Mouse (Mus musculus): ENCODE data around the gene Sirpa.

Sirpa gene

DNA sequence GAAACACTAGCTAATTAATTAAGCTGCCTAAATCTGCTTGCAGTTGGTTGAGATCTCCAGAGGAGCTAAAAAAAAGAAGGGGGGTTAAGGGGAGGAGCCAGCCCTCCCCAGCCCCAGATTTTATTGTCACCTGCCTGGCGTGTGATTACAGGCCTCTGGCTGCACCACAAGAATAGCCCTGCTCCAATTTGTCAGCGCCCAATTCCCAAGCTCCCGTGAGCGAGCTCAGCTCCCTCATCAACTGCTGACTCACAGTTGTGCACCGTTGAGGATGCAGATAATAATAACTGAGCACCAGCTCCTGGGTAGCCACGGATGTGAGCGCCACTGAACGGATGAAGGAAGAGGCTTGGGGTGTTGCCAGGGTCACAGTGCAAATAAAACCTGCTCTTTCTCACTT, 13.6 kb downstream of the Sirpa start:
- DNase-seq (ENCODE audit: low read depth, low spot score), result no peak

DNA sequence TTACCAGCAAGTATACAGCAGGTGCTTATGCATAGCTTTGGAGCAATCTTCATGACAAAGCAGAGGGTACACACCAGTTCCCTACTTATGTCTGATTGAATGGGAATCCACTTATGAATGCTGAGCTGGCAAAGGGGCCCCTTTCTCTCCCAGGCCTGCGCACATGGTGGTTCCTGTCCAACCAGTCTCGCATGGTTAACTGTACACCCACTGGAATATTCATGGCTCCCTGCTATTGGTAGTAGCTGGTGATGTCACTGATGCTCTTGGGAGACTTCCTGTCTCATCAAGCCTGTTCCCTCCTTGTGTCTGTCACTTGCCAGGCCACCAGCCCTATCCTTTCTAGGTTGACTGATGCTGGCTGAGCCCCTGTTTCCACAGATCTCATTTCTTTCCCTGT, 14.3 kb downstream of the Sirpa start:
- no peak for DNase-seq (ENCODE audit: low read depth, low spot score)

DNA sequence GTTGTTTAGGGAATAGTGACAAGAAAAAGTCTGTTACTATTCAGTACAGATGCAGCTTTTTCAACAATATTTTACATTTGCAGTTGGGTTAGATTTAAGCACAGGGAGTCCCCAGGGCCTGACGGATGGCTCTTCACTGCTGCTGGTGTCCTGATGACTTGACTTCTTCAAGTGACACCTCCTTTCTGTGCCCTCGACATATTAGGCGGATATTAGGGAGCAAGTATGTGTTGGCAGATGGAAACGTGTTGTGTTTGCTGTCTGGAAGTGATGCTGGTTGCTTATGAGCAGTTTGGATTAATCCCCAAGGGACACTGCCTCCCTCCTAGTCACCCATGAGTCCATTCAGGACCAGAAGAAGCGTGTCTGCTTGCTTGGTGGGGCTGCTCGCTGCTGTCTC, 21.3 kb downstream of the Sirpa start:
- DNase-seq (ENCODE audit: low read depth, low spot score), result no peak

DNA sequence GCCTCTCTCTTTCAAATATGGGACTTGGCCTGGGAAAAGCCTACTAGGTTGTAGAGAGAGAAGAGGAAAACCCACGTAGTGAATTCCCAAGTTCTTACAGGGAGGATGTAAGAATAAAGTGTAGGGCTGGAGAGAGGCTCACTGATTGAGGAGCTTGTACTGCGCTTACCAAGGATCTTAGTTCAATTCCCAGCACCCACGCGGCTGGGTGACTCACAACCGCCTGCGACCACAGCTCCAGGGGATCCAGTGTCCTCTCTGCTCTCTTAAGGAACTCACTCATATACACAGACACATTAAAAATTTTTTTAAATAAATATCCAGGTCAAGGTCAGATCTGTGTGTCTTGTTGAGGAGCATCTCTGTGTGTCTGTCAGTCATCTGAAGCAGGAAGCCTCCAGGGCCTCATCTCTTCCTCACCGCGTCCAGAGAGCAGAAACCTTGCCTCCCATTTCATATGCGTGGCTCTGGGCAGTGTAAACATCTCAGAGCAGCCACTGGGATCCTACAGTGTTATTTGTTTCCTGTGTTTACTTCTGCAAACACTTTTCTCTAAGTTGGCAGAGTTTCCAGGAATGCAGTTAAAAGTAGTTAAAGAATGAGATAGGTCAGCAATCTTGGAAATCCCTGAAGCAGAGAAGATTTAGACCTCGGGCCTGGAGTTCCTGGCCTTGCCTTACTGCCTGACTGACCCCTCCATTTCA, 22.0 kb downstream of the Sirpa start:
- no peak for DNase-seq (ENCODE audit: low read depth, low spot score)

DNA sequence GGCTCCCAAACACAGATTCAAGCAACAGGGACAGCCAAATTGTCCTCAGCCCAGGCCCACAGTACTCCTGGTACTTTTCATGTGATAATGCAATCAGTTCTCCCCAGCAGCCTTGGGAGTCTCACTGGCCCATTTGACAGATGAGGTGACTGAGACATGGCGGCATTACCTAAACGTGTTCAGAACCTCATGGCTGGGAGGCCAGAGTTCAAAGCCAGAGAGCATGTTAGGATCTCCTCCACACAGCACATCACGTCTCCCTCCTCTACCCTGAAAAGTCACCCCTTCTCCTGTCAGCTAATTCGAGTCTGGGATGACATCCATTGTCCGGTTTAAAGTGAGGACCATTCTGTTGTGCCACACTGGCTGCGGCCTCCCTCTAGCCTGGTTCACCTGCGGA, 27.5 kb downstream of the Sirpa start:
- DNase-seq (ENCODE audit: low read depth, low spot score), result no peak

DNA sequence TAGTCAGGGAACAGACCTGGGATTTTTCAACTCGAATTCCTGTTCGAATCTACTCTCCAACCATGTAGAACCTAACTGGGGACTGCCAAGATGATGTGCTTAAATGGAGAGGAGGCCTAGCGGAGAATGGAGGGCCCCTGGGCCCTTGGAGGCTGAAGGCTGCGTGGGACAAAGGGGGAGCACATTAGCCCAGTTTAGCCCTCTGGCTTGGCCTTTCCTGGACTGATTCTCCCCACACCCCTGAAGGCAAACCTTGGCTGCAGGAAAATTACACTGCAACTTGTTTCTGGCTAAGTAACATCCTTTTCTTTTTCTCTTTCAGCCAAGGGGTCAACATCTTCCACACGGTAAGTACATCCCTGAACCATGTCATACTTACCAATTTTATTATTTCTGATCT, 28.2 kb downstream of the Sirpa start:
- no peak for DNase-seq (ENCODE audit: low read depth, low spot score)

DNA sequence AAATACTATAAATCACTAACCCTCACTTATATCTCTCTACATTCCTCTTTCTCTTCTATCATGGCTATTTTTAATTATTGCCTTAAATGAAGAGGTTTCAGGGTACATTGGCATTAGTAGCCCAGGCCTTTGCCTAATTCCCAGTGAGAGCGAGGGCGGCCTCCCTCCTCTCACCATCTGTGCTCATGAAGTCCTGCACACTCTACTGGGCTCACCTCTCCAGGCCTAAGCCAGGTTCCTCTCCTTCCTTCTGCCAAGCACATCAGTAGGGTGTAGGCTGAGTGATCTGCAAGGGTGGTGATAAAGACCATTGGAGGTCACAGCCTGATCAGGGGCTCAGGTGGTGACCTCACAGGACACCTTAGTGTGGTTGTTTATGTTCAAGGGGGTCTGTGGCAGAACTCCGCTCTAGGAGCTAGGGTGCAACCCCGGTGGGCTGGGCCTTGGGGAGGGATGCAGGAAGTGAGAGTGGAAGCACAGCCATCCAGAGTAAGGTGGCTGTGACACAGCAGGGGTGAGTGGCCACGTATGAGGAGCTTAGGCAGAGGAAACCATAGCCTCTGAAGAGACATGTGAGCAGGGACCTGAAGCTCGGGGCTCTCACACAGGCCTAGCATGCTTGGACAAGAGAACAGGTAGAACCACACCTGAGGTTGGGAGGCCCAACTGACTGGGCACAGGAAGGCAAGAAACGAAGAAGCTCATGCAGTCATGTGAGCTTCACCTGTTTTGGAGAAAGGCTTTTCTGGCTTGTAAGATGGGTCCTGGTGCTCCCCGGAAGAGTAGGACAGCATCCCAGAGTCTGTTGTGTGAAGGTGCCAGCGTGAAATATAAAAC, 29.2 kb downstream of the Sirpa start:
- DNase-seq (ENCODE audit: low read depth, low spot score), result no peak

DNA sequence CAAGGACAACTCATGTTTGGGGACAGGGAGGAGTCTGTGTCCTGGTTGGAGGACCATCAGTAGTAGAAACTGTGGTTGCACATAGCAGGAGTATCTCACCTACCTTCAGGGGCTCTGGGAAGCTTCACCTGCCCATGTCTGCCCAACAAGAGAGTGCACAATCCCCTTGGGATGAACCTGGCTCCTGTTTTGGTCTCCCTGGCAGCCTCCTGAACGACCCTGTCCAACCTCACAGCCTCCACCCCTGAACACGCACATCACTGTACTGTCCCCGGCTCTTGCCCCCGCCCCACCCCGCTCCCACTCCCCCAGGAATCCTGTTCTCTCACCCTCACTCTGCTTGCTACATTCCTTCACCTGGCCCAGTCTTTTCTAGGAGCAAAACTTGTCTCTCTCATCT, 30.3 kb downstream of the Sirpa start:
- DNase-seq (ENCODE audit: low read depth, low spot score), result no peak

DNA sequence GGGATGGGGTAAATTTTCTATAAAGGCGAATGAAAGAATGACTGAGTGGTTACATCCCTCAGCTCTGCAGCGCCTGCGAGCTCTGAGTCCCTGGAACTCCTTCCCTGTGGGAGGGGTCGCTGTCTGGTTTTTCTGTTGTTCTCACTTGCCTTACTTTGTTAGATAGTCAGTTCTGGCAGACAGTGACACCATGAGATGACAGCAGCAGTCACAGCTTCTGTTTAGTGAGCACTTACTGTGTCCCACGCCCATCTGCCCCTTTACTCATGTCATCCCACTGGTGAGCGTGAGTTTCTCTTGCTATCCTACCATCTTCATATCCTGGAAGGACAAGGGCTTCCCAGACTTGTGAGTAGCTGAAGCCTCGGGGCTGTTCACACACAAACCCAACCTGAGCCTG, 31.1 kb downstream of the Sirpa start:
- DNase-seq (ENCODE audit: low read depth, low spot score), result no peak

DNA sequence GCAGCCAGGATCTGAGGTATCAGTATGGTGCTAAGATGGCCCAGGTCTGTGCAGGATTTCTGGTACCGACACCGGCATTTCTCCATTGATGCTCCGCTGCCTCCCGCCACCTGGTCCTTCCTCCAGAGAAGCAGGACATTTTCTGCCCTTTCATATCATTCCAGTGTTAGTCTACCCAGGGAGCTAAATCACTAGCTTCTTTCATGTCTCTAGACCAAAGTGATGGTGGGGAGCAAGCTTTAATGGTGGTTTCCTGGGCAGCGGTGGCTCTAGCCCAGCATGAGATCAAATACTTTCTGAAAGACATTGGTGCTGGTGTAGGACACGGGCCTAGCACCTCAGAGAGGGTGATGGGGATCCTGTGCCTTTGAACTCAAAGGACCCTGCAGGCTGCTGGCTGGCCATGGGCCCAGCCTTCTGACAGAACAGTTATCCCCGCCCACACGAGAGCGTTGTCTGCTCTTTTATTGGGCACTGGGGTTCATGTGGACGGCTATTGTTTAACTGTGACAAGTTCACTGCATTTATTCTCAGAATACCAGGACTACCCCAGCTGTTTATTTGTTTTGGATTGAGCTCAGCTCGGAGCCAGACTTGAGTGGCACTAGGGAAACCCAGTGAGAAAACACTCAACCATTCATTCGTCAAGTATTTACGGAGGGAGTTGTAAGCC, 31.7 kb downstream of the Sirpa start:
- DNase-seq (ENCODE audit: low read depth, low spot score), result no peak

DNA sequence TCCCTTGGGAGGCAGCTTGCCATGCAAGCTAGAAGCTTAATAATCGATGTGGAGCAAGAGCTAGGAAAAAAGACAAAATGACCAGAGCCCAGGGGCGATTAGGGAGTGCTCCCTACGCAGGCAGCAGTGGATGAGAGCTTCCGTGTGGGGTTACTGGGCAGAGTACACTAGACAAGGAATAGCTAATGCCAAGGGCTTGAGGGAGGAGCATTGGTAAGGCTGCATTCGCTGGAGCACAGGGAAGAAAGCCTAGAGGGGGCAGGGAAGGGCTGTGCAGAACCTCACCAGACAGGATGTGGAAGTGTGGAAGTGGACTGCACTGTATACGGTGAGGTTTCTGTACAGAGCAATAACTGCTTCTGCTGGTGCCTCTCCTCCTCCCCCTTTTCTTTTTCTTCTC, 32.3 kb downstream of the Sirpa start:
- DNase-seq (ENCODE audit: low read depth, low spot score), result no peak

DNA sequence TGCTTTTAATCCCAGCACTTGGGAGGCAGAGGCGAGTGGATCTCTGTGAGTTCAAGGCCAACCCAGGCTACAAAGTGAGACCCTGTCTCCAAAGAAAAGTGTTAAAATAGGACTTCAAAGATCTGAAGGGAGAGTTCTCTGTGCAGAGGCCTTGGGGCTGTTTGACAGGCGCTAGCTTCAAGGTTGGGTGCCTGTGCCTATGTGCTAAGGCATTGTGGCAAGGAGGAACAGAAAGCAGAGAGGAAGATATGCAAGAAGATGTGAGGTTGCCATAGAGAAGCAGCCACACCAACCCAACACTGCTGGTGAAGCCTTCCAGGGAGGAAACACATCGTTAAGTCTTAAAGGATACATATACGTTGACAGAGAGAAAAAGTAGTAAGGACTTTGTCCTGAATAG, 33.2 kb downstream of the Sirpa start:
- DNase-seq (ENCODE audit: low read depth, low spot score), result no peak

DNA sequence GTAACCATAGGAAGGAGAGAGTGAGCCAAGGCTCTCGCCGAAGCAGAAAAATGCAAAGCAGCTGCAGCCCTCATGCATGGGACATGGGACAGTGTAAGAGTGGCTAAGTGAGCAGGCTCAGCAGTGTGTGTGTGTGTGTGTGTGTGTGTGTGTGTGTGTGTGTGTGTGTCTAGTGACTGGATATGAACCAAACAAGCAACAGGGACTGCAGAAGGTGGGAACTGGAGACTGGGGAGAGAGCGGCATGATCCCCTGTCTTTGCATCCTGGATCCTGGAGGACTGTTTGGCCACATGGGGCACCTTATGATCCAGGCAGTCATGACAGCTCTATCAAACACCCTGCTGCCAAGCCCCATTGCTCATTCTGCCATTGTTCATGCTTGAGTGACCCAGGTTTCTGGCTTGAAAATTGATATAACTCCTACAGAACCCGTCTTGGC, 34.0 kb downstream of the Sirpa start:
- no peak for DNase-seq (ENCODE audit: low read depth, low spot score)

DNA sequence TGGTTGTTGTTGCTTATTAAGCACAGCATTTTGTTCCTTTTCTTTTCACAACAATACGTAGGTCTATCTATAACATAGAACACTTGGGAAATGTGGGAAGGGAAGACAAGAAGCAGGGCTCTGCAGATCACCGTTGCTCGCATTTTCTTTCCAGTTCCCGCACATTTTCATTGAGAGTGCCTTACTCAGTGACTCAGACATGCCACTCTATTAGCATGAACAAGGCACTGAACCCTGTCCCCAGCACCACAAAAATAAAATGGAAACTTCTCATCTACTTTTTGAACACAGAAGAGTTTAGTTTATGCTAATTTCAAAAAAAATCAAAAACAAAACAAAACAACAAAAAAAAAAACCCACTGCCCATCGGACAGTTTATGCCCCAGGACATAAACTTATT, 34.5 kb downstream of the Sirpa start:
- no peak for DNase-seq (ENCODE audit: low read depth, low spot score)

DNA sequence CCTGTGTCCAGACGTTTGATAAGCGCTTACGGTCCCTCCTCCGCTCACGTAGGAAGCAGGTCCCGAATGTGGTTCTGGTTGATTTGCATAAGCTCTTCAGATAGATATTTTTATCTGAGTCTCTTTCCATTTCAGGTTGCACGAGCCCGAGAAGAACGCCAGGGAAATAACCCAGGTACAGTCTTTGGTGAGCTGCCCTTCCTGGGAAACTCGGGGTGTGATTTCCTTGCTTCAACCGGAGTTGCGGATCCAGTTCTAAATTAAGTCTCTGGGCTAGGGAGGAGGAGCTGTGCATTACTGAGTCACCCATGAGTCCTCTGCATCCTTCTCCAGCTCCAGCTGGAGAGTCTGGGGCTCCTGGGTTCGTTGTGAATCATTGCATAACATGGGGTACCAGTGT, 35.2 kb downstream of the Sirpa start:
- no peak for DNase-seq (ENCODE audit: low read depth, low spot score)

DNA sequence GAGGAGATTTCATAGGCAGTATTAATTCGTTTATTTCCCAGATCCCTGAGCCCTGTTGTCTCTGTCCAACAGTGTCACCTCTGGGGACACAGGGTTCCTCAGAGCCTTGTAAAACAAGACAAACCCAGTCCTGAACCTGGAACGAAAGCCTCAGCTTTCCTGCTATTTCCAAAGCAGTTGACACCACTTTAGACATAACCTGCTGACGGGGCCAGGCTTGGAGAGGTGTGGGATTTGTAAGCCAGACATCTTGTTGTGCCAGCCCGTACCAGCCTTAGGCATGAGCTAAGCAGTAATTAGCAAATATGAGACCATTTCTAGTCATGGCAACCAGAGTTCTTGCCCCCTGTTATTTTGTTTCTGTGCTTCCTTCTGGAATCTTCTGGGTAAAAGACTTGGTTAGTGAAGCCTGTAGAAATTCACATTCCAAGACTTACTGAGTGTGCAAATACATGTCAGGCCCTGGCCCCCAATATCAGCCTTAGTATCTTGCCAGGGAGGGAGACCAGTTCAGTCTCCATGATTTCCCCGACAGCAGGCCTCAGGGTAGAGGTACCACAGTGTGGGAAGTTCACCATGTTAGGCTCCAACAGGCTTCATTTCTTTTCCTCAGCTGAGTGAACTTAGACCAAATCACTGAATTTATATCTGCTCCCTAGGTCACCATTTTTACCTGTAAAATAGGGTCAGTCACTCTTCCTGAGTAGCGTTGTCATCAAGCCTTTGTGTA, 36.0 kb downstream of the Sirpa start:
- no peak for DNase-seq (ENCODE audit: low read depth, low spot score)

DNA sequence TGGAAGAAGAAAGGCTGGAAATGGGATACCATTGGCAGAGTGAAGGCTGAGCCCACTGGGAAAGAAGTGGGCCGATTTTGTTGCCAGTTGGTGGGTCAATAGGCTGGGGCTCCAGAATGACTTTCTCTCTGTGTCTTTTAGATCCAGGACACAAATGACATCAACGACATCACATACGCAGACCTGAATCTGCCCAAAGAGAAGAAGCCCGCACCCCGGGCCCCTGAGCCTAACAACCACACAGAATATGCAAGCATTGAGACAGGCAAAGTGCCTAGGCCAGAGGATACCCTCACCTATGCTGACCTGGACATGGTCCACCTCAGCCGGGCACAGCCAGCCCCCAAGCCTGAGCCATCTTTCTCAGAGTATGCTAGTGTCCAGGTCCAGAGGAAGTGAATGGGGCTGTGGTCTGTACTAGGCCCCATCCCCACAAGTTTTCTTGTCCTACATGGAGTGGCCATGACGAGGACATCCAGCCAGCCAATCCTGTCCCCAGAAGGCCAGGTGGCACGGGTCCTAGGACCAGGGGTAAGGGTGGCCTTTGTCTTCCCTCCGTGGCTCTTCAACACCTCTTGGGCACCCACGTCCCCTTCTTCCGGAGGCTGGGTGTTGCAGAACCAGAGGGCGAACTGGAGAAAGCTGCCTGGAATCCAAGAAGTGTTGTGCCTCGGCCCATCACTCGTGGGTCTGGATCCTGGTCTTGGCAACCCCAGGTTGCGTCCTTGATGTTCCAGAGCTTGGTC, 37.3 kb downstream of the Sirpa start:
- no peak for DNase-seq (ENCODE audit: low read depth, low spot score)

DNA sequence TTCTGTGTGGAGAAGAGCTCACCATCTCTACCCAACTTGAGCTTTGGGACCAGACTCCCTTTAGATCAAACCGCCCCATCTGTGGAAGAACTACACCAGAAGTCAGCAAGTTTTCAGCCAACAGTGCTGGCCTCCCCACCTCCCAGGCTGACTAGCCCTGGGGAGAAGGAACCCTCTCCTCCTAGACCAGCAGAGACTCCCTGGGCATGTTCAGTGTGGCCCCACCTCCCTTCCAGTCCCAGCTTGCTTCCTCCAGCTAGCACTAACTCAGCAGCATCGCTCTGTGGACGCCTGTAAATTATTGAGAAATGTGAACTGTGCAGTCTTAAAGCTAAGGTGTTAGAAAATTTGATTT, 37.9 kb downstream of the Sirpa start:
- DNase-seq (ENCODE audit: low read depth, low spot score), result no peak

DNA sequence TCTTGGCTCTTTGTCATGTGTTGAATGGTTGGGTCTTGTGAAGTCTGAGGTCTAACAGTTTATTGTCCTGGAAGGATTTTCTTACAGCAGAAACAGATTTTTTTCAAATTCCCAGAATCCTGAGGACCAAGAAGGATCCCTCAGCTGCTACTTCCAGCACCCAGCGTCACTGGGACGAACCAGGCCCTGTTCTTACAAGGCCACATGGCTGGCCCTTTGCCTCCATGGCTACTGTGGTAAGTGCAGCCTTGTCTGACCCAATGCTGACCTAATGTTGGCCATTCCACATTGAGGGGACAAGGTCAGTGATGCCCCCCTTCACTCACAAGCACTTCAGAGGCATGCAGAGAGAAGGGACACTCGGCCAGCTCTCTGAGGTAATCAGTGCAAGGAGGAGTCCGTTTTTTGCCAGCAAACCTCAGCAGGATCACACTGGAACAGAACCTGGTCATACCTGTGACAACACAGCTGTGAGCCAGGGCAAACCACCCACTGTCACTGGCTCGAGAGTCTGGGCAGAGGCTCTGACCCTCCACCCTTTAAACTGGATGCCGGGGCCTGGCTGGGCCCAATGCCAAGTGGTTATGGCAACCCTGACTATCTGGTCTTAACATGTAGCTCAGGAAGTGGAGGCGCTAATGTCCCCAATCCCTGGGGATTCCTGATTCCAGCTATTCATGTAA, 38.5 kb downstream of the Sirpa start:
- no peak for DNase-seq (ENCODE audit: low read depth, low spot score)

DNA sequence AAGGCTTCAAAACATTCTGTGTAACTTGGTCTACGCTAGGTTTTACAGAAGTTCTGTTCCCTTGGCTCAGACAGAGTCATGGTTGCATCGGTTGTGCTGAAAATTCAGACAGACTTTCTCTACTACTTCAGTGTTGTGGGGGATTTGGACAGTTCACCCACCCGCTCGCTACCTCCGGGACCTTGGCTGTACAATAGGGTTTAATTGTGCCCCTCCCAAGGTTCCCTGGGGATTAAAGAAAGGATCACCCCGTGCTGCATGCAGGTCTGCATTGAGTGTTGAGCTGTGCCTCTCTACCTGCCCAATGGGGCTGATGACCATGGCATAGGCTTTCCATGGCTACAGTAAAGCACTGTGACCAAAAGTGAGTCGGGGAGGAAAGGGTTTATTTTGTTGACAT, 39.7 kb downstream of the Sirpa start:
- no peak for DNase-seq (ENCODE audit: low read depth, low spot score)
